Mouse (Mus musculus) frontal cortex, postnatal 25 days (tissue): ENCODE data around the gene Galnt9.
A peak's percentile ranks its signal among the peaks of the same experiment; 100 is the strongest.

Experiments used
- DNase-seq, 2 experiments: peaks; one replicate each; pipeline ENCODE4 v3.0.0; 2022; ENCODE audit warnings: low spot score in 2 of 2

Gene Galnt9

DNA sequence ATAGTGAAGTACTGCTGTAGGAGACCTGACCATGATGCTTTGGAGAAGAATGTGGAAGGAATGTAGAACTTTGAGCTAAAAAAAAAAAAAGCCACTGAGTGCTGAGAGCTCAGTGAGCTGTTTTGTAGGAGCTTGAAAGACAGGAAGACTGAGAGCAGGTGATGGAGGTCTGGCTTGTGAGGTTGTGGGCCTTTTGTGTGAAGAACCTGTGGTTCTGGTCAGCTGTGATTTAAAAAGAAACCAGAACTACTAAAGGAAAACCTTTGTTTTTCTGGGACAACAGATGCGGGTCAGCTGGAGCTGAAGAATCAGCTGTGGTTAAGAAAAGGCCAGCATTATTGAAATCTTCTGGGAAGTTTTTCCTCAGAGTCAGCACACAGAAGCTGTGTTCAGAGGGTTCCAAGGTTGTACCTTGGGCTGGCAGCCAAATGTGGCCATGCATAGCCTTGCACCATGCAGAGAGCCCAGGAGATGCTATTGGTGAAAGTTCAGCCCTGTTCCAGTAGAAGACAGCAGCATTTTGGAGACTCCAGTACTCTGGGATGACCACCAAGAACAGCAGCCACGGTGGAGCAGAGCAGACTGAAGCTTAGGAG is 85.5 kb downstream of the Galnt9 start:
- DNase-seq, result no peak

- DNase-seq, result no peak
Measured at GRCm38 (mm10) chr5:110635951-110636707, 92.0 kb downstream of the Galnt9 start.

DNA sequence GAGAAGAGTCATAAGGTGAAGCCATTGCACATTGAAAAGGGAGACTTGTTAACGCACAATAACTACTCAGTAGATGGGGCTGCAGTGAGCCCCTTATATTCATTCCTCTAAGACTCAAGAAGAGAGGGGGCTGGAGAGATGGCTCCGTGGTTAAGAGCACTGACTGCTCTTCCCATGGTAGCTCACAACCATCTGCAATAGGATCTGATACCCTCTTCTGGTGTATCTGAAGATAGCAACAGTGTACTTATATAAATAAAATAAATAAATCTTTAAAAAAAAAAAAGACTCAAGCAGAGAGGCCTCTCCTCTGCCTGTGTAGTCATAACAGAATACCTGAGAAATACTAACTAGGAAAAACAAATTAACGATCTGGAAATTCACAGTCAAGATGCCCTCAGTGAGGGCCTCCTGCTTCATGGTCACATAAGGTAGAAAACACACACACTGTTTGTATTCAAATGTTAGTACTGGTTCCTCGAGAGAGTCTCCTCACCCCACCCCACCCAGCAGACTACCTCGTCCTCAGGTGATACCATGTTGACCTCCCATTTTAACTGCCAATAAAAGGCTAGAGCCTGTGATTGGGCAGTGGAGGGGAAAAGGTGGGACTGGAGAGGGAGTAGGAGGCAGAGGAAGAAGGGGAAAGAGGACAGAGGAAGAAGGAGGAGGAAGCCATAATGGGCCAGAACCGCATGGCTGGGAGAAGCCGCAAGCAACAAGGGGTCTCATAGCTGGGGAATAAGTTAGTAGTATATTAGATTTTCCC is 94.3 kb downstream of the Galnt9 start:
- DNase-seq, result no peak

DNA sequence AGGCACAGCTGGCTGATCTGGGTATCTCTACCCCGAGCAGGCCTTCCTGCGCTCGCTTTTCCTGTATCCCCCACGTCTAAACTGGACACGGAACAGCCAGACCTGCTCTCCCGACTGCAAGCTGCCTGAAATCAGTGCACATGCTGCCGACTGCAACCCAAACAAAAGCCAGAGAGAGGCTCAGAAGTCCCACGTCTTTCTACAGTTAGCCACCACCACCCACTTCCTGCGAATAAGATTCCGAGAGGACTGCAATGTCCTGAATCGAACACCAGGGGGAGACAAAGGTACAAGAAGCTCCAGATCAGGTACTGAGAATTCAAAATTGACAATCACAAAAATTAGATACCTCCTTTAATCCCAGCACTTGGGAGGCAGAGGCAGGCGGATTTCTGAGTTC is 95.3 kb downstream of the Galnt9 start:
- peak; percentile 69 to 70 for DNase-seq

GRCm38 (mm10) chr5:110646377-110646776 is 102.2 kb downstream of the Galnt9 start:
- no peak for DNase-seq

DNA sequence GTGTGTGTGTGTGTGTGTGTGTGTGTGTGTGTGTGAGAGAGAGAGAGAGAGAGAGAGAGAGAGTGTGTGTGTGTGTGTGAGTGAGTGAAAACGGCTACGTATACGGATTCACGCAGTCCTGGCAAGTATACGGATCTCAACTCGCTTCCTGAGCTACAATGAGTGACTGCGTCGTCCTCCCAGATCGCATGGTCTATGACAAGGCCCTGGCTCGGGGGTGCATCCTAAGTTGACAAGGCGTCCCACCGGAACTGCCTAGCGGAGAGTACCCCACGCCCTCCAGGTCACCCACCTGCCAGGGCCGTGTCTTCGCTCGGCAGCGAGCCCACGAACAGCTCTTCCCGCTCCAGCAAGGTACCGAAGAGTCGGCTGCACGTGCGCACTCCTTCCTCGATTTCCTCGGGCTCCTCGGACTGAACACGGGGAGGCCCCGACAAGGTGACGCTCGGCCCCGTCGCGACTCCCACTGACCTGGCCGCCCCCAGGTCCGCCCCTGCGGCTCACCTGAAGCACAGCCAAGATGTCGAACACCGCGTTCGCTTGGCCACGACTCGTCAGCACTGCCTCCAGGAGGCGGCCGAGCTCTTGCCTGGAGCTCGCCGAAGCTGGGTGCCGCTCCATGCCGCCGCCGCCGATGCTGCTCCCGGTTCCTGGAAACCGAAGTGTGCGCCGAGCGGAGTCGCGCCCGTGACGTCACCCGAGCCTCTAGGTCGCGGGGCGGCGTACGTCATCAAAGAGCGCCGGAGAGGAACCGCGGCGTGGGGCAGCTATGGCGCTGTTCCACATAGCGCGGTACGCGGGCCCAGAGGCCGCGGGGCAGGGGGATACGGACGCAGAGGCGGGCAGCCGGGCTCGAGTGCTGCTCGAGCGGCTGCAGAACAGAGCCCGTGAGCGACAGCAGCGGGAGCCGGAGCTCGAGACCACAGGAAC is 108.8 kb downstream of the Galnt9 start, which contains the start of the genes Noc4l and Ddx51:
TSS of gene Noc4l (minus strand) at position 699 of the 930 bp plus-strand sequence.
TSS of gene Ddx51 (plus strand) at position 733 of the 930 bp plus-strand sequence.
- DNase-seq, result peak; percentile 91 to 93

- no peak for DNase-seq
Measured at GRCm38 (mm10) chr5:110653686-110654085, 109.5 kb downstream of the Galnt9 start.

DNA sequence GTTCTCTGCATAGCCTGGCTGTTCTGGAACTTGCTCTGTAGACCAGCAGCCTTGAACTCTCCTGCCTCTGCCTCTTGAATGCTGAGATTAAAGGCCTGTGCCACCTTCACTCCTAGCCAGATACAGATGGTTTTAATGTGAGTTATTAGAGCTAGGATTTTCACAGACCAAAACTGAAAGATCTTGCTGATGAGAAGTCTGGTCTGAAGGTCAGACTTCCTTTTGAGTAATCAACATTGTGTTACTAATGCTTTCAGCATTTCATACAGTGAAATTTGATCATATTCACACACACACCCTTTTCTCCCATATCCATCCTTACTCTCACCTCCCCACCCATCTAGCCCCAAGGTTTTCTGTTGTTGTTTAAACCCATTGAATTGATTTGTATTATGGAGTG is 115.5 kb downstream of the Galnt9 start:
- DNase-seq, result no peak

GRCm38 (mm10) chr5:110664041-110664440 is 119.9 kb downstream of the Galnt9 start:
- DNase-seq, result no peak

- no peak for DNase-seq
Measured at GRCm38 (mm10) chr5:110664750-110665269, 120.7 kb downstream of the Galnt9 start.

DNA sequence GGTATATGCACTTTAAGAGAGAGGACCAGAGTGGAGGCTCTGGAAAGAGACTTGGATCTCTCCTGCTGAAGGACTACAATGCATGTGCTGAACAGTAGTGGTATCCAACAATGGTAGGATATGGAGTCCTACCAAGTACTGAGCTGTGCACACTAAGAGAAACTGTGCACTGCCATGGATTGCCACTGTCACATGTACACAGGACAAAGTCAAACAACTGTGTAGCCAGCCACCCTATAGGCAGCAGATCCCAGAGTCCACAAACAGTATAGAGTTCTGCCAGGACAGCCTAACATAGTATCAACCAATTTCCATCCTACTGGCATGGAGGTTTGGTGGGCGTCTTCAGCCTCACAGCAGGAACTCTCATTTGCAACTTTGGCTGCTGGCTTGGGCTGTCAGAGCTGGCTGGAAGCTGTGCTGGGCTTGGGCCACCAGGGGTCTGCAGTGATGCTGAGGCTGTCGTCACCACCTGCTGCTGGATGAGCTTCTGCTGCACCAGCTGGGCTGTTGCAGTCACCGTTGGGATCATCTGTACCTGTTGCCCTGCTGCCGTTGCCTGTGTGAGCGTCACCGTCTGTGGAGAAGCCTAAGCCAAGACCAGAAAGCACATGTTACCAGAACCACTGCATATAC is 121.4 kb downstream of the Galnt9 start:
- DNase-seq, result no peak
